Mouse (Mus musculus) hindbrain, embryonic 16.5 days (tissue): ENCODE results near the gene Galnt15. TPM values are rescaled to one million over a fixed set of nuclear protein-coding genes. Genes with fewer than 3 reads are reported as not detected.

Experiments
- ATAC-seq: fragments of 200-750 bp; cut with Nextera tagmentation; 2 replicates; pipeline ENCODE4 v1.8.0; 2017; ENCODE audit warnings: moderate TSS enrichment, moderate library complexity
- H3K27ac ChIP-seq: fragments of 300-500 bp; sonication (generic); 2 replicates; pipeline ENCODE4 v1.5.1; 2014; ENCODE audit warnings: low read depth, mild to moderate bottlenecking, control low read depth, low read length, moderate library complexity
- H3K27me3 ChIP-seq: fragments of 300-500 bp; sonication (generic); replicated peaks from 2 replicates; pipeline ENCODE4 v1.6.1; 2014; ENCODE audit warnings: low read length; ENCODE audit not compliant: control insufficient read depth, insufficient read depth
- H3K36me3 ChIP-seq: fragments of 300-500 bp; sonication (generic); 2 replicates; pipeline ENCODE4 v1.6.1; 2014; ENCODE audit warnings: mild to moderate bottlenecking, low read length, moderate library complexity, mixed read lengths; ENCODE audit not compliant: control insufficient read depth, insufficient read depth
- H3K4me1 ChIP-seq: fragments of 300-500 bp; sonication (generic); 2 replicates; pipeline ENCODE4 v1.6.1; 2014; ENCODE audit warnings: low read depth, low read length; ENCODE audit not compliant: control insufficient read depth, insufficient read depth
- H3K4me2 ChIP-seq: fragments of 300-500 bp; sonication (generic); 2 replicates; pipeline ENCODE4 v1.6.1; 2014; ENCODE audit warnings: mild to moderate bottlenecking, low read length, control low read depth, moderate library complexity
- H3K4me3 ChIP-seq: fragments of 300-500 bp; sonication (generic); 2 replicates; pipeline ENCODE4 v1.5.1; 2014; ENCODE audit warnings: mild to moderate bottlenecking, low read length, control low read depth, moderate library complexity
- H3K9ac ChIP-seq: fragments of 300-500 bp; sonication (generic); 2 replicates; pipeline ENCODE4 v1.6.1; 2014; ENCODE audit warnings: low read depth, mild to moderate bottlenecking, control low read depth, low read length, moderate library complexity
- H3K9me3 ChIP-seq: fragments of 300-500 bp; sonication (generic); 2 replicates; pipeline ENCODE4 v1.6.1; 2014; ENCODE audit warnings: mild to moderate bottlenecking, low read length, moderate library complexity; ENCODE audit not compliant: control insufficient read depth
- WGBS: fragments of 180-500 bp; shearing (Covaris S2); extraction: QIAGEN DNeasy Blood & Tissue Kit; methylation state at CpG from one replicate; pipeline ENCODE4 v1.1.7; 2014; 5-methylcytosine and 5-hydroxymethylcytosine counted together
- polyA plus RNA-seq: library from polyadenylated mRNA; unstranded; fragments of >200 nt; fragmentation: Nextera tagmentation; extraction: Ambion mirVana; gene quantifications from 2 replicates; pipeline ENCODE4 v1.2.1, GENCODE M21; 2015

The Galnt15 gene
- polyA plus RNA-seq, 1 experiment from 2014 or later: 1.4 TPM

GRCm38 (mm10) chr14:32106911-32107310 is 78.1 kb downstream of the Galnt15 start:
- 85% methylated on average over 4 of the region's 4 CpGs for WGBS
- Histone ChIP-seq H3K9ac (no peak overlapping the region), H3K4me2 (no peak overlapping the region), H3K27me3 (no peaks in the 10 kb centered on the region), H3K4me3 (no peak overlapping the region), H3K9me3 (no peaks in the 10 kb centered on the region), H3K27ac (no peak overlapping the region), H3K36me3 (no peaks in the 10 kb centered on the region; the same call in 1 of the 2 replicates), H3K4me1 (no peaks in the 10 kb centered on the region)
- no peak for ATAC-seq

Other genes starting within 250 kb of the Galnt15 start
- 7.9 and 10.5 TPM in 2 replicates for gene Ankrd28, start 198.3 kb upstream of the Galnt15 start, polyA plus RNA-seq
- 21.7 and 29.0 TPM in 2 replicates for gene Oxnad1, start 56.4 kb downstream of the Galnt15 start, polyA plus RNA-seq
- gene Dph3, start 56.7 kb downstream of the Galnt15 start, polyA plus RNA-seq: 68.9 and 72.9 TPM in 2 replicates
- not detected in 2 replicates for gene Msmb, start 113.0 kb downstream of the Galnt15 start, polyA plus RNA-seq
- 104 and 116 TPM in 2 replicates for gene Ncoa4, start 130.9 kb downstream of the Galnt15 start, polyA plus RNA-seq
- gene Timm23, start 172.9 kb downstream of the Galnt15 start, polyA plus RNA-seq: 221 and 231 TPM in 2 replicates
- gene Parg, start 173.0 kb downstream of the Galnt15 start, polyA plus RNA-seq: 26.8 and 30.0 TPM in 2 replicates